Mouse (Mus musculus) thymus, postnatal 10 days (tissue): Measurements from ENCODE around the gene Ppat.

Experiments
- DNase-seq, 2 experiments: peaks; one replicate each; pipeline ENCODE4 v3.0.0; 2021; ENCODE audit warnings: low spot score in 2 of 2

The Ppat gene

GRCm38 (mm10) chr5:76876106-76876758, 75.1 kb downstream of the Ppat start:
- no peak for DNase-seq

GRCm38 (mm10) chr5:76869553-76869952, 81.8 kb downstream of the Ppat start:
- DNase-seq, result no peak

- peak; percentile 43 to 51 for DNase-seq
Observed at GRCm38 (mm10) chr5:76868693-76869286, 82.6 kb downstream of the Ppat start.

- DNase-seq, result no peak
Observed at GRCm38 (mm10) chr5:76866819-76867218, 84.6 kb downstream of the Ppat start.
